ENCODE assay signal across 27 mouse cellular contexts in the genomic region with DNA sequence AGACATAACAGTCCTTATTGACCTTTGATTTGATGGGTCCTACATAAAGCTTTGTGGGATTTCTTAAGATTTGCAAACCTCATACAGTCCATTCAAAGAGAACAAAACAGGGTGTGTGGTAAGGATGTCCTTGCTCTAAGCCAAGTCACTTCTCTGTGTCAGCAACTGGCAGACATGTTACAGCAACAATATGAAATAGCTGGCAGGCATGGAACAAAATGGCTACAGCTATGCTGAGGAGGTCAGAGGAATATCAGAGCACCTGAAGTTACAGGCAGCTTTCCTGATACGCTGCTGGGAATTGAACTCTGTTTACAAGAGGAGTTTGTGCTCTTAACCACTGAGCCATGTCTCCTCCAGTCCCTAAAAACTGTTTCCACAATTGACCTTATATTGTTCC. TPM values are rescaled to one million over a fixed set of nuclear protein-coding genes. Genes with fewer than 3 reads are reported as not detected.
"Had no signal": no experiment of that assay in that cellular context is flagged by ENCODE, and none has a peak within 500 bp of the region (broad histone marks: within the 10 kb centered on the region; RNA-seq: fewer than 3 reads in every experiment).

No protein-coding gene starts in this region.

- H3K9ac ChIP-seq: embryonic facial prominence, embryonic 12.5 days; embryonic facial prominence, embryonic 13.5 days; embryonic facial prominence, embryonic 15.5 days; forebrain, embryonic 12.5 days; forebrain, embryonic 13.5 days; forebrain, embryonic 15.5 days; forebrain, postnatal 0 days had no signal

- ATAC-seq: forebrain, embryonic 13.5 days; forebrain, embryonic 14.5 days; forebrain, embryonic 15.5 days; forebrain, embryonic 16.5 days; forebrain, postnatal 0 days had no signal

- H3K4me2 ChIP-seq: embryonic facial prominence, embryonic 12.5 days; embryonic facial prominence, embryonic 13.5 days; embryonic facial prominence, embryonic 15.5 days; forebrain, embryonic 12.5 days; forebrain, embryonic 13.5 days; forebrain, embryonic 15.5 days had no signal

- H3K9me3 ChIP-seq: embryonic facial prominence, embryonic 10.5 days; embryonic facial prominence, embryonic 12.5 days; embryonic facial prominence, embryonic 13.5 days; embryonic facial prominence, embryonic 15.5 days; forebrain, embryonic 12.5 days; forebrain, embryonic 13.5 days; forebrain, embryonic 15.5 days had no signal

- H3K36me3 ChIP-seq: embryonic facial prominence, embryonic 10.5 days; embryonic facial prominence, embryonic 12.5 days; embryonic facial prominence, embryonic 13.5 days; embryonic facial prominence, embryonic 15.5 days; forebrain, embryonic 12.5 days; forebrain, embryonic 15.5 days had no signal

- H3K27me3 ChIP-seq: embryonic facial prominence, embryonic 12.5 days; embryonic facial prominence, embryonic 13.5 days; embryonic facial prominence, embryonic 15.5 days; forebrain, embryonic 12.5 days; forebrain, embryonic 13.5 days; forebrain, embryonic 15.5 days had no signal

- H3K27ac ChIP-seq: embryonic facial prominence, embryonic 10.5 days; embryonic facial prominence, embryonic 12.5 days; embryonic facial prominence, embryonic 13.5 days; embryonic facial prominence, embryonic 15.5 days; forebrain, embryonic 10.5 days; forebrain, embryonic 12.5 days; forebrain, embryonic 13.5 days; forebrain, embryonic 15.5 days; gastrocnemius, adult 2 months; heart, adult 2 months had no signal

- DNase-seq: cerebellum, adult 9-10 months; cerebellum, adult 9-11 months; cerebellum, postnatal 10 days; cerebellum, postnatal 14 days; cerebellum, postnatal 25 days; cerebellum, postnatal 36 days; embryo, embryonic 11 days; forebrain, postnatal 0 days; gastrocnemius, adult 2 months; gastrocnemius, postnatal 10 days; gastrocnemius, postnatal 14 days; gastrocnemius, postnatal 25 days; gastrocnemius, postnatal 36 days; heart, adult 11 months; heart, adult 18-20 months; heart, adult 2 months had no signal

- H3K4me3 ChIP-seq: embryonic facial prominence, embryonic 10.5 days; embryonic facial prominence, embryonic 12.5 days; embryonic facial prominence, embryonic 13.5 days; embryonic facial prominence, embryonic 15.5 days; erythroblast, embryonic 14.5 days; forebrain, embryonic 10.5 days; forebrain, embryonic 12.5 days; forebrain, embryonic 13.5 days; forebrain, embryonic 15.5 days; gastrocnemius, adult 2 months; heart, adult 2 months had no signal

RNA-seq across cellular contexts. Expression of gene Zfp786, which starts 1.6 kb away (rescaled TPM):
- polyA plus RNA-seq: erythroblast, embryonic 14.5 days had no signal
